Mouse (Mus musculus) adrenal gland, postnatal 0 days (tissue): Measurements from ENCODE around the gene Fcrl1. TPM values are rescaled to one million over a fixed set of nuclear protein-coding genes. Genes with fewer than 3 reads are reported as not detected.

Experiments
- polyA plus RNA-seq: library from polyadenylated mRNA; unstranded; fragments of >200 nt; fragmentation: Nextera tagmentation; extraction: Ambion mirVana; gene quantifications from 2 replicates; pipeline ENCODE4 v1.2.1, GENCODE M21; 2015

Fcrl1 gene
- 0.08 and 0.41 TPM in 2 replicates for polyA plus RNA-seq

DNA sequence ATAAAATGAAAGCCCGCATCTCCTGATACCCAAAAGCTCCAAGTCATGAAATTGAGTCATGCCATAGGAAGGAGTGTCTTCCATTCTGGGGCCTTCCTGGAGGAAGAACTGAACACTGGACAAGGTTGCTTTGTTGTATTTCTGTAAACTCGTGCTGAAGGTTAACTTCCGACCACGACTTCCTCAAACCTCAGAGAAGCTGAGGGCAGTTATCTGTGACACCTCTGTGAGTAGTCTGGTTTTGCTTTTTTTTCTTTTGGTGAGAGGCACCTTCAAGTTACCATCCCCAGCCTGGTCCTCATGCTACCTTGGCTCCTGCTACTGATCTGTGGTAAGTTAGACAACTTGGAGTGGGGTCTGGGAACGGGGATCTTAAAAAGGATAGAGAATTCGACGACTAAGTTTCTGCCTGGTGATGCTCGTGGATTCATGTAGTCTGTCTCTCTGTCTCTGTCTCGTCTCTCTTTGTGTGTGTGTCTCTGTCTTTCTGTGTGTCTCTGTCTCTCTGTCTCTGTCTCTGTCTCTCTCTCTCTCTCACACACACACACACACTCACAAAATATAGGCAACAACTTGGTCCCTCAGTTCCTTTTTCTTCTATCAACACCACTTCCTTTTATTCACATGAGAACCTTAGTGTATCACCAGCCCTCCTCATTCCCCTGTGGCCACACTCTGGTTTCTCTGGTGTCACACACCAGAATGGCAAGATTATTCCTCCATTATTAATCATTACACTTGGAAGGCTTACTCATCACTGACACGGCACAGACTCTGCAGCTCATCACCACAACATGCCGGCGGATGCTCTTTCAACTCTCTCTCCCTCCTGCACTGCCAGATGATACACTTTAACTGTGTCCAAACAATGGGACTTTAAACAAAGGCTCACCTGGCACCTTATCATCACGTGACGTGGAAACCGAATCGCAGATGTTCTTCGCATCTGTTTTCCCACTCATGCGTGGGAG, at the start of gene Fcrl1:
Fcrl1 (plus strand) TSS at position 193 of the 971 bp plus-strand sequence.

DNA sequence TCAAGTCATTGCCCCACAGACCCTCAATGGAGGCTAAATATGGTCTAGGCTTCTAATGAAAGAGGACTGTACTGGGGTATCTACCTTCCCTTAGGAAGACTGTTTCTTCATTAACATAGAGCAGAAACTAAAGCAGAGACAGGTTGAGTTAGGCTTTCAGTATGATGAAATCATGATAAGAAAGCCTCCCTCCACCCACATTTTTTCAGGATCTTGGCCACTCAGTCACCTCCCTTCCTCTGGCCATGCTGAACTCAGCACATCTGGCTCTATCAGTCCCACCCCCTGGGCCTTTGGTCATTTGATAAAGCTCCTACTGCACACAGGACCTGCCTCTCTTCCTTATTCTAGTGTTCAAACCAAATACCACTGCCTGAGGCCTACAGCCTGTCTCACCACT, 18.6 kb upstream of the Fcrl1 start, which contains the start of gene Cd5l:
Cd5l (plus strand) TSS at position 301 of the 400 bp plus-strand sequence.

DNA sequence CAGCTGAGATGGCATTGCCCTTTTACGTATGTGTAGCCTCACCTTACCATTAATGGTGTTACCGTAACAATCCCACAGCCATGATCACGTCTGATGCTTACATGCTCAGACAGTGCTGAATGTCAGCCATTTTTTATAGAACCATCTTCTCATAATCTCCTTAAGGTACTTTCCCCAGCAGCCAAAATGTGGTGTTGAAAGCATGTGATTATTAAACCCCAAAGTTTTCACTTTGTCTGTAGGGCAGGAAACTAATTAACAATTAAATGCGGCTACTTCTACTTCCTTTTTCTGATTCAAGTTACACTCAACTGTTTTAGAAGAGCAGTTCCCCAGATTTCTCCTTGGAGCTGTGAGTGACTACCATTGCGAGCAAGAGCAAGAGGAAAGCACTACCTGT, 59.3 kb downstream of the Fcrl1 start, which contains the start of gene Fcrl5:
Fcrl5 (plus strand) TSS at position 295 of the 400 bp plus-strand sequence.

Other genes with a start within 250 kb of the Fcrl1 start
- gene Kirrel, start 201.6 kb upstream of the Fcrl1 start, polyA plus RNA-seq: 8.5 and 10.3 TPM in 2 replicates
- 6.2 and 8.7 TPM in 2 replicates for gene Fcrls, start 112.6 kb upstream of the Fcrl1 start, polyA plus RNA-seq
- gene Cd5l, start 18.5 kb upstream of the Fcrl1 start, polyA plus RNA-seq: 1.9 and 2.0 TPM in 2 replicates
- not detected in 2 replicates for gene Fcrl5, start 59.4 kb downstream of the Fcrl1 start, polyA plus RNA-seq
- gene Etv3, start 149.0 kb downstream of the Fcrl1 start, polyA plus RNA-seq: 5.2 and 7.9 TPM in 2 replicates
- 10.5 and 12.4 TPM in 2 replicates for gene Arhgef11, start 241.2 kb downstream of the Fcrl1 start, polyA plus RNA-seq